Mouse (Mus musculus): Measurements from ENCODE around the gene Gnb5.

The Gnb5 gene

GRCm38 (mm10) chr9:75306126-75306898 is at the start of gene Gnb5:
TSS of gene Gnb5 (plus strand) at chr9:75306288.
- in situ Hi-C loops (cut with MboI, MseI) = loop anchor here (10.0 kb wide), 1 partner anchor 402 kb away; no protein-coding TSS in a partner anchor

- in situ Hi-C loops (cut with MboI, MseI) = no loop called here
These were observed 47.3 kb upstream of the Gnb5 start for GRCm38 (mm10) chr9:75258792-75259191.

- in situ Hi-C loops (cut with MboI, MseI) = loop anchor here (10.0 kb wide), 1 partner anchor 205 kb away; no protein-coding TSS in a partner anchor
These were observed 46.4 kb upstream of the Gnb5 start for GRCm38 (mm10) chr9:75259656-75260055.

GRCm38 (mm10) chr9:75261332-75261872 is 44.7 kb upstream of the Gnb5 start:
- in situ Hi-C loops (cut with MboI, MseI) = loop anchor here (10.0 kb wide), 1 partner anchor 207 kb away; no protein-coding TSS in a partner anchor

GRCm38 (mm10) chr9:75262235-75262826 is 43.8 kb upstream of the Gnb5 start:
- in situ Hi-C loops (cut with MboI, MseI) = loop anchor here (10.0 kb wide), 1 partner anchor 208 kb away; no protein-coding TSS in a partner anchor

GRCm38 (mm10) chr9:75264008-75264718 is 41.9 kb upstream of the Gnb5 start:
- in situ Hi-C loops (cut with MboI, MseI) = loop anchor here (10.0 kb wide), 1 partner anchor 209 kb away; no protein-coding TSS in a partner anchor

- in situ Hi-C loops (cut with MboI, MseI) = loop anchor here (10.0 kb wide), 1 partner anchor 212 kb away; no protein-coding TSS in a partner anchor
These were observed 38.9 kb upstream of the Gnb5 start for GRCm38 (mm10) chr9:75267147-75267546.

GRCm38 (mm10) chr9:75270382-75270781 is 35.7 kb upstream of the Gnb5 start:
- in situ Hi-C loops (cut with MboI, MseI) = no loop called here

- in situ Hi-C loops (cut with MboI, MseI) = no loop called here
These were observed 34.5 kb upstream of the Gnb5 start for GRCm38 (mm10) chr9:75271539-75271938.

- in situ Hi-C loops (cut with MboI, MseI) = no loop called here
These were observed 32.4 kb upstream of the Gnb5 start for GRCm38 (mm10) chr9:75273646-75274045.

GRCm38 (mm10) chr9:75274486-75274885 is 31.6 kb upstream of the Gnb5 start:
- in situ Hi-C loops (cut with MboI, MseI) = no loop called here

GRCm38 (mm10) chr9:75275051-75275450 is 31.0 kb upstream of the Gnb5 start:
- in situ Hi-C loops (cut with MboI, MseI) = no loop called here

GRCm38 (mm10) chr9:75280814-75281213 is 25.3 kb upstream of the Gnb5 start:
- in situ Hi-C loops (cut with MboI, MseI) = no loop called here

- in situ Hi-C loops (cut with MboI, MseI) = no loop called here
These were observed 23.9 kb upstream of the Gnb5 start for GRCm38 (mm10) chr9:75282179-75282578.

GRCm38 (mm10) chr9:75282830-75283229 is 23.3 kb upstream of the Gnb5 start:
- in situ Hi-C loops (cut with MboI, MseI) = no loop called here

- in situ Hi-C loops (cut with MboI, MseI) = no loop called here
These were observed 22.5 kb upstream of the Gnb5 start for GRCm38 (mm10) chr9:75283636-75284035.

GRCm38 (mm10) chr9:75285363-75285762 is 20.7 kb upstream of the Gnb5 start:
- in situ Hi-C loops (cut with MboI, MseI) = no loop called here

GRCm38 (mm10) chr9:75287636-75288035 is 18.5 kb upstream of the Gnb5 start:
- in situ Hi-C loops (cut with MboI, MseI) = no loop called here

GRCm38 (mm10) chr9:75289545-75289944 is 16.5 kb upstream of the Gnb5 start:
- in situ Hi-C loops (cut with MboI, MseI) = no loop called here

- in situ Hi-C loops (cut with MboI, MseI) = no loop called here
These were observed 6.7 kb upstream of the Gnb5 start for GRCm38 (mm10) chr9:75299342-75299741.

- in situ Hi-C loops (cut with MboI, MseI) = loop anchor here (10.0 kb wide), 1 partner anchor 398 kb away; no protein-coding TSS in a partner anchor
These were observed 3.1 kb upstream of the Gnb5 start for GRCm38 (mm10) chr9:75303033-75303432.

Data from T-helper 2 cell (primary cell).